Mouse (Mus musculus) megakaryocyte, embryonic 14.5 days (primary cell): Measurements from ENCODE around the gene Eef2k.

Experiments
- FLI1 ChIP-seq: IDR thresholded peaks from 2 replicates; pipeline ENCODE4 v1.6.1; 2012; ENCODE audit warnings: low read length, inconsistent platforms, mixed read lengths
- GATA1 ChIP-seq: IDR thresholded peaks from 3 replicates; pipeline ENCODE4 v1.6.1; 2012; ENCODE audit warnings: mixed read lengths, low read length, inconsistent platforms, borderline replicate concordance

DNA sequence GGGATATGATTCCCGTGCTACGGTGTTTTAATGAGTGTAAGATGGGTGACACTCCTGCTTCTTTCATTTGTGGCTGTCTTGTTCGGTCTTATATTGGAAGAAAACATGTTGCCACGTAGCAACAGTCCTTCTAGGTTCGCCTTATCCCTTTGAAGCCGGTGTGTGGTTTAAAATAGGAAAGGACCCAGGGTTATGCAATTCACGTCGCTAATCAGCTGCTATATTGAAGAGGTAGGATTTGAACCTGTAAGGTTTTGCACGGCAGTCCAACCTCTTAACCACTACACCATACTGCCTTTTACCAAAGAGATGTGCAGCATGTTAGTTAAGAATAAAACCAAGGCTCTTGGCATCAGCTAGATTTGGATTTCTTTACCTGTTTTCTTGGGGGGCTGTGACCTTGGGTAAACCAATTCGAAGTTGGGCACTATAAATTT, 75.9 kb downstream of the Eef2k start:
- no peak for TF ChIP-seq GATA1
- no peak for TF ChIP-seq FLI1
